Mouse (Mus musculus): Measurements from ENCODE around the gene Gm33543. TPM values are rescaled to one million over a fixed set of nuclear protein-coding genes. Genes with fewer than 3 reads are reported as not detected.
A peak's percentile ranks its signal among the peaks of the same experiment; 100 is the strongest.

Gene Gm33543
- total RNA-seq, 2 experiments from 2014 or later: 0.95 to 1.4 TPM

- DNase-seq: no peak
These were observed 6.0 kb downstream of the Gm33543 start for GRCm38 (mm10) chr10:95836530-95837264.

DNA sequence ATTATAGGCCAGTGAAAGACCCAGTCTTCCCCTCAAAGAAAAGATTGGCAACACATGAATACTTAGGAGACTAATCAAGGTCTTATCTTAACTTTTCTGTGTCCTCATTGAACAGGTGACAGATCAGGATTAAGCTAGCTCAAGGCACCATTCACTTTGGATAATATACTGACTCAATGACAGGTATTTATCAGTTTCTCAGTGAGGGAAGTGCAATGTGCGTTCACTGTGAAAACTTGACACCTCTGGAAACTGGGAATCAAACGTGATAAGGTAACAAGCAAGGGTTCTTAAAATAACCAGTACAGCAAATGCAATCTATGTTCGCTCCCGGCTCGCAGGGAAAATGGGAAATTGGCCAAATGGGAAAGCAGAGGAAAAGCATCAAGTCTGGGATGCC is 11.8 kb downstream of the Gm33543 start:
- no peak for DNase-seq

- no peak for DNase-seq
These were observed 13.3 kb downstream of the Gm33543 start for GRCm38 (mm10) chr10:95829471-95829870.

DNA sequence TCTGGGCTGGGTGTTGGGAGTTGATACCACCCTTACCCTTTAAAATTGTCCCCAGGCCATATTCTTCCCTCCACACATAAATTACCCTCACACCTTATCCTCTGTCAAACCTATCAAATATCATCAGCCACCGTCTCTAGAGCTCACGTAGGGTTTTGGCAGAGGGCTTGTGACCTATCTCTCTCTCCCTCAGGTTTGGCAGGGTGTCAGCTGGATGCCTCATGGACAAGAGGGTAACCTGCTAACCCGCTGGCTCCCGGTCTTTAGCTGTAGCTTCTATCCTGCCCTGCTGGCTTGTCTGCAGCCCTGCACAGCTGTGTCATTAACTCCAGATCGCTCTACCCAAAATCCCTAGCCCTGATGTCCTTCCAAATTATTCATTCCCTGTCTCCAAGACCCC is 14.4 kb downstream of the Gm33543 start:
- peak; percentile 82 for DNase-seq

GRCm38 (mm10) chr10:95825651-95826050 is 17.1 kb downstream of the Gm33543 start:
- DNase-seq: no peak

GRCm38 (mm10) chr10:95818506-95818905 is 24.2 kb downstream of the Gm33543 start:
- no peak for DNase-seq

DNA sequence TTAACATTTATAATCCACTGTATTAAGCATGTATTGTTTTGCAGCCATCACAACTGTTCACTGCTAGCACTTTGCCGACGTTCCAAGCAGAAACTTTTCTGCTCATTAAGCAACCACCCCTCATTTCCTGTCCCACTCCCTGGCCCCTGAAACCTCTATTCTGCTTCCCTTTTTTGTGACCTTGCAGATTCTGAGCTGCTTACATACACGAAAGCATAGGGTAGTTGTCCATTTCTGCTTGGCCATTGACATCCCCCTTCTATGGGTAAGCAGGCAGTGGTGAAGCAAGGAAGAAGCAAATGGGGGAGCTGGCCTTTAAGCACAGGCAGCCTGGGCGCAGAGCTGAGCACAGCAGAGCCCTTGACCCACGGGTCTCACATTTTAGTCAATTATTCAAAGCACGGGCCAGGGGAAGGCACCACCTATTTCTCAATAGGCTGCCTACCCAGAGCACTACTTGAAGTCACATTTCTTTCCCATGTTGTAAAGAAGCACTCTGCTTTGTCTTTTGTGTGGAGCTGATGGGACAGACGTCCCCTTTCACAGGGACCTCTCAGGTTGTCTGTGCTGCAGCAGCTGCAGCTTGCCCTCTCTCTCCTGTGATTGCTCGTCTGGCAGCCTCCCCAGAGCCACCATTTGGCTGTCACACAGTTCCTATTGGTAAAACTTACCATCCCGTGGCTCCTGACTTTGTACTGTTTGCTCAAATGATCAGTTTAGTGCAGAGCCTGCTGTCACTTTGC is 25.1 kb downstream of the Gm33543 start:
- no peak for DNase-seq

DNA sequence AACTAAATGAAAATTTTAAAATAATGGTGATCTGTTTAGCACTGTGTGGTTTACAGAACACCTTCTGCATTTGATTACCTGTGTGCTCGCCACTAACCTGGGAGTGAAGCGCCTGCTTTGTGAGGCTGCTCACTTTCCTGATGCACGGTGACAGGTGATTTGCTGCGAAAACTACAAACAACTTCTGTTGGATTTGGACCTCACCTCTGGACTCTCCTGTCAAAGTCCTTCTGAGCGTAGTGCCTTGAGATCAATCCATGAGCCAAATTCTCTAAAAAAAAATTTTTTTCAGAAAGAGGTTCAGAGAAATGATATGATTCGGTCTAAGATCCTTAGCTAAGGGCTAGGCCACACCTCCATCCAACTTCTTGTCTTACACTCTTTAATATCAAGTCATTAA is 28.4 kb downstream of the Gm33543 start:
- no peak for DNase-seq

- no peak for DNase-seq
These were observed 30.9 kb downstream of the Gm33543 start for GRCm38 (mm10) chr10:95811869-95812268.

GRCm38 (mm10) chr10:95801443-95801811 is 41.3 kb downstream of the Gm33543 start:
- peak; percentile 31 for DNase-seq

DNA sequence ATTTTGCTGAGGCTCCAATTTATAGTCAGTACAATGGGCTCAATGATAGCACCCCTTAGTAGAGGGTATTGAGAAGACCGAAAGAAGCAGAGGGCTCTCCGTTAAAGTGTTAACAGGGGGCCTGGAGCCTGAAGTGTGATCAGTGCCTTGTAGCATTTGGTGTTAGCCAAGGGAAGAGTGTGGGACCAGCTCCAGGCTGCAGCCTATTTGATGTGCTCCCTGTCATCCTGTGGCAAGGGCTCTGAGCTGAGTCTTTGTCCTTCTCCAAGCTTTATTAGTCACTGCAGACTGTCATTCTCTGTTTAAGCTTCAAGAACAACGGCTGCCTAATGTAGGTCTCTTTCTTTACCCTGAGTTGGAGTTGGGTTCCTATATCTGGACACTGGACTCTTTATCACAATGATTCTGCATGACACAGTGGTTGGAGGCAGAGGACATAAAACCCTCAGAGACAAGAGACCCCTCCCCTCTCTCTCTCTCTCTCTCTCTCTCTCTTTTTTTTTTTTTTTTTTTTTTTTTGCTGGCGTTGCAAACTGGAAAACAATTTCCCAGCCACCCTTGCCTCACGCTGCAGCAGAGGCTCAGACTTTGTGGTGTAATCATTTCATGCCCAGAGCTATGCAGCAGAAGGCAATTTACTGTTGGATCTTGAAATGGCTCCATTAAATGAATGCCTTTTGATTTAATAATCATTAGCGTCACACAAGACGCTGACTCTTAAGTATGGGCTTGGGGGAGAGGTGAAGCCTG is 41.9 kb downstream of the Gm33543 start:
- DNase-seq: no peak

DNA sequence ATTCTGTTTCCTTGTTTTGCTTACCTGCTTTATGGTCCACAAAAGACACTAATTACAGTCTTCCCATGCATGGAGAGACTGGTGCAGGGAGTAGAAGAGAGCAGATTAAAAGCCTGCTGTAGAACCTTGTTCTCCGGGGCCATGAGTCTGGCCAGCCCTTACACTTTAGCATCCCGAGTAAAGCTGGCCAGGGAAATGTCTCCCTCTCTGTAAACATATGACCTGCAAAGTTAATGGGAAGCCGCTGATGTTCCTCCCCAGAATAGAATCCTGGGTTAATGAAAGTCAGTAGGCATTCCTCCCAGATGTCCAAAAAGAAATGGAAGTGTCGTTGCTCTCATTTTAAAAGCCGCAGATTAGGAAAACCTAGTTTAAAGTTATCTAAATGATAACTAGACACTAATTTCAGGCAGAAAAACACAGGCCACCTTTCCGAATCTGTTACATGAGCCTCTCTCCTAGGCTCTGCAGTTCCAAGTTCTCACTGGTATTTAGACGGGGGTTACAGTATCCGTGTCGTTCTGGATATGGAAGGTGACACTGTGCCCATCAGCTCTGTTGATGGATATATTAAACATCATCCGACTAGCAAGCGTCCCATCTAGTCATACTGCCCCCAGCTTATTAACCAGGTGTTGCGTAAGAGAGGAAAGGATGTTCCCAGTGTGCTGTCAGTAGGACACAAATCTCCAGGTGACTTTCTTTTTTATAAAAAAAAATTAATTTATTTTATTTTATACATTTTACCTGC is 44.9 kb downstream of the Gm33543 start:
- DNase-seq: peak; percentile 19

GRCm38 (mm10) chr10:95795500-95795899 is 47.2 kb downstream of the Gm33543 start:
- DNase-seq: no peak

DNA sequence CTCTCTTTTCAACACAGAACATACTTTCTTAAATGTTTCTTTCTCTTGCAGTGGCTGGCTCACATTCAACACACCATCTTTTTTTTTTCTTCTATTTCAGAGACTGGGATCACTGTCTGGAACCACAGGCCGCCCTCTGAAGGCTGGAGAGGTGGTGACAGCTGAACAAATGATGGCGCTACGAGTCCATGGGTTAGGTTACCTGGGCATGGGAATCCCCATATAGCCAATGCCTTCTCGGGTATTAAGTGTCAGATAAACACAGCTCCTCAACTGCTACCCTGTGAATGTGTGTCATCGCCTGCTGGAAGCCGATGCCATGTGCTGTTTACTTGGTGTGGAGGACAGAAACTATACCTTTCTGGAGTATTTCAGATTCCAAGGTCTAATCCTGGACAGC is 48.0 kb downstream of the Gm33543 start:
- peak; percentile 70 for DNase-seq

- DNase-seq: no peak
These were observed 51.3 kb downstream of the Gm33543 start for GRCm38 (mm10) chr10:95791427-95791804.

DNA sequence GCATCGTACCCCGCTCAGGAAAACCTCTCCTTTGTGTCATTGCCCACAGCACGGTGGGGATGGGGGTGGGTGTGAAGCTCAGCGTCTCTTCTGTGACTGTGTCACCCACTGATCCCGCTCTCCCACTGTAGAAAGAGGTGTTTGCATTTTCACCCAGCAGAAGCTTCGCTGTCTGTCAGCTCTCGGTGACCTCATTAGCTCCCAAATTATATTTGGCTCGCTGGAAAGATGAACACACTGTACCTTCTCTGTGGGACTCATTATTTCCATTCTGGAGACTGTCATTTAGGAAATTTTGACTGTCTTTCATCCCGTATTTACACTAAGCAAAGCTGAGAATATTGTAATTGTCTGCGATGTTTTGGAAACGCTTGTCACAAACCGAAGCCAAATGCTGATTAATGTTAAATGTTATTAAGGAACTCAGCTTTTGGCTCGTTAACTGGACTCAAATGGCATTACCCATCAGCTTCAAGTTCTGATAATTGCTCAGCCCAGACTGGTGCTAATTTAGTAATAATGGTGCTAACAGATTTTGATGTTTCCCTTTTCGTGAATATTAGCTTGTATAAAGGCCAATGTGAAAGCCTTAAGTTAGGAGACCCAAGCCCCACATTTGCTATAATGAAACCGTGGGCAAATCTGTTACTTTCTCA is 51.8 kb downstream of the Gm33543 start:
- DNase-seq: no peak

DNA sequence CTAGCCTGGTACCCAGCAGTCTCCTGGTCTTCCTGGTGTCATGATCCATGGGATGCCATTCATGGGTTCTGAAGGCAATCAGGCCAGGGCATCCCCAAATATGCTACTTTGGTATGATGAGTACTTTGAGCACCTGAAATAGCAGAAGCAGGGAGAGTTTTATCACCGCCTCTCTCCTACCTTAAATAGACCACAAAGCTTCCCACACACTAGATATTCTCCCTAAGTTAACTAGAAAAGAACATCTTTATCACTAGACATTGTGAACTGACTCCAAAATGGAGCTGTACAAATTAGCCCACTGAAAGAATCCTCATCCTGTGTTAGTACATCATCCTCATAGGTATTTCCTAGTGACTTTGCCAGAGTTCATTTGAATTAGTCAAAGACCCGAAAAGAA is 55.6 kb downstream of the Gm33543 start:
- DNase-seq: no peak

- no peak for DNase-seq
These were observed 57.9 kb downstream of the Gm33543 start for GRCm38 (mm10) chr10:95784837-95785236.

GRCm38 (mm10) chr10:95780881-95781600 is 61.7 kb downstream of the Gm33543 start:
- no peak for DNase-seq

DNA sequence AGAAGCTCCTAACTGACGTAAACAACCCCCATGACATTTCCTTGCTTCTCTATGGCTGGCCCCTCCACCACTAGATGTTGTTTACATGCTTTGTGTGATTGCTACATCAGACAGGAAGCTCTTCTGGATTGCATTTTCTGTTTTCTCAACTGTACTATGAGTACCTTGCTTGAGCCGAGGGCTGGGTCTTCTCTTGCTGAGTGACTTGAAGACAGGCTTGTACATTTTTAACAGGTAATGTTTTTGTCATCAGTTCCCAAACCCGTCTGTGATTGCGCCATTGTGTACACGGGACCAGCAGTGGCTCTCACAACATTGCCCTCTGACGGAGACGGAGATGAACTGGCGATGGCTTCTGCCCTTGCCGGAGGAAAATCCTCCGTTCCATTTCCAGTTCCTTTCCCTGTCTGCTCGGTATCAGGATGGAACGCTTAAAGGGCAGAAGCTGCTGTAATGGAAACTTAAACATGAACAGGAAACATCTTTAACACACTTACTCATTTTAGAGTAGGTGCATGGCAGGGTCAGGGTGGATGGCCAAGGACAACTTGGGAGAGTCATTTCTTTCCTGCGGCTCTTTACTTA is 62.8 kb downstream of the Gm33543 start:
- no peak for DNase-seq

GRCm38 (mm10) chr10:95778622-95779021 is 64.1 kb downstream of the Gm33543 start:
- no peak for DNase-seq
